Comparison of ENCODE assay signal across 24 mouse cellular contexts in the genomic region with DNA sequence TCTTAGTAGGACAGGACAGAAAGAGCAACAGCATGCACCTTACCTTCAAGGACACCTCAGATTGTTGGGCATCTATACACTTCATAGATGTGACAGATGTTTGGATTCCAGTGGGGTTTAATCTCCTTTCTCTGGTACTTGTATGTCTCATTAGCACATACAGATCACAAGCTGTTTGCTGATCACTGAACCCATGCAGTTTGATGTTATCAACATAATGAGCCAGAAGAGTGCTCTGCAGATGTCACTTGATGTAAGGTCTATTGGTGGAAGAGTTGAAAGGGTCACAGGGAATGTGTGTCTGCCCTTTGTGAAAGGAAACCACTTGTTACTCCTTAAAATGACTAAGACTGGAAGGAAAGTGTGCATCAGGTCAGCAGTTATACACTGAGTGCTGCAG. TPM values are rescaled to one million over a fixed set of nuclear protein-coding genes. Genes with fewer than 3 reads are reported as not detected.
"Had no signal": no experiment of that assay in that cellular context is flagged by ENCODE, and none has a peak within 500 bp of the region (broad histone marks: within the 10 kb centered on the region; RNA-seq: fewer than 3 reads in every experiment).

No protein-coding gene starts in this region.

- ATAC-seq: midbrain, embryonic 15.5 days had no signal

- H3K4me1 ChIP-seq: intestine, embryonic 15.5 days; lung, embryonic 15.5 days; midbrain, embryonic 10.5 days; midbrain, embryonic 15.5 days; neural tube, embryonic 12.5 days; neural tube, embryonic 15.5 days had no signal

- DNase-seq: kidney, adult 11 months; kidney, postnatal 25 days; layer of hippocampus, adult 9-11 months; lung, adult 18-20 months; lung, postnatal 10 days; lung, postnatal 36 days; thymus, postnatal 25 days had no signal

- H3K27me3 ChIP-seq: intestine, embryonic 15.5 days; lung, embryonic 15.5 days; midbrain, embryonic 15.5 days; neural tube, embryonic 12.5 days; neural tube, embryonic 15.5 days had no signal

- H3K27ac ChIP-seq: intestine, embryonic 15.5 days; kidney, postnatal 0 days; layer of hippocampus, adult 2 months; left cerebral cortex, adult 2 months; liver, embryonic 14.5 days; lung, embryonic 15.5 days; midbrain, embryonic 10.5 days; midbrain, embryonic 15.5 days; neural tube, embryonic 12.5 days; neural tube, embryonic 15.5 days had no signal

- H3K4me3 ChIP-seq: intestine, embryonic 15.5 days; layer of hippocampus, adult 2 months; left cerebral cortex, adult 2 months; lung, embryonic 15.5 days; megakaryocyte, embryonic 14.5 days; midbrain, embryonic 10.5 days; midbrain, embryonic 15.5 days; neural tube, embryonic 12.5 days; neural tube, embryonic 15.5 days had no signal

- H3K9ac ChIP-seq: intestine, embryonic 15.5 days; liver, embryonic 14.5 days; lung, embryonic 15.5 days; midbrain, embryonic 15.5 days; neural tube, embryonic 12.5 days; neural tube, embryonic 15.5 days had no signal

- H3K9me3 ChIP-seq: intestine, embryonic 15.5 days; lung, embryonic 15.5 days; megakaryocyte, embryonic 14.5 days; midbrain, embryonic 10.5 days; midbrain, embryonic 15.5 days; neural tube, embryonic 12.5 days; neural tube, embryonic 15.5 days had no signal

- H3K4me2 ChIP-seq: intestine, embryonic 15.5 days; lung, embryonic 15.5 days; midbrain, embryonic 15.5 days; neural tube, embryonic 12.5 days; neural tube, embryonic 15.5 days had no signal

- H3K36me3 ChIP-seq: intestine, embryonic 15.5 days; lung, embryonic 15.5 days; midbrain, embryonic 10.5 days; midbrain, embryonic 15.5 days; neural tube, embryonic 12.5 days; neural tube, embryonic 15.5 days had no signal

RNA-seq across cellular contexts. Expression of a gene that starts 42.3 kb away (rescaled TPM):
- polyA plus RNA-seq: intestine, embryonic 15.5 days; kidney, postnatal 0 days; large intestine, adult 2 months; limb, embryonic 11.5 days; limb, embryonic 14.5 days; liver, embryonic 14.5 days; midbrain, embryonic 10.5 days; neural tube, embryonic 12.5 days; neural tube, embryonic 15.5 days; small intestine, adult 2 months; spleen, adult 2 months; thymus, postnatal 0 days had no signal

RNA-seq across cellular contexts. Expression of a gene that starts 57.9 kb away (rescaled TPM):
- polyA plus RNA-seq: limb, embryonic 11.5 days; midbrain, embryonic 10.5 days; neural tube, embryonic 12.5 days; neural tube, embryonic 15.5 days had no signal
